Mouse (Mus musculus) spleen, adult 2 months (tissue): ENCODE measurements around the gene H2-M5. TPM values are rescaled to one million over a fixed set of nuclear protein-coding genes. Genes with fewer than 3 reads are reported as not detected.

Experiments used
- DNase-seq, 2 experiments: peaks; one replicate each; pipeline versions ENCODE4 v3.0.0 to v3.0.0-alpha.2; 2012 to 2021; ENCODE audit warnings: low spot score in 2 of 2, low read depth in 1 of 2
- H3K27ac ChIP-seq: fragments of 200-500 bp; 2 replicates; pipeline ENCODE4 v1.5.1; 2012; ENCODE audit warnings: low read length, inconsistent platforms; ENCODE audit not compliant: insufficient read depth
- H3K27me3 ChIP-seq: fragments of 200-500 bp; 2 replicates; pipeline ENCODE4 v1.6.1; 2012; ENCODE audit warnings: mild to moderate bottlenecking, moderate library complexity, low read length, inconsistent platforms; ENCODE audit not compliant: control insufficient read depth, insufficient read depth
- H3K36me3 ChIP-seq: fragments of 200-500 bp; 2 replicates; pipeline ENCODE4 v1.6.1; 2012; ENCODE audit warnings: mild to moderate bottlenecking, low read length, inconsistent platforms; ENCODE audit not compliant: control insufficient read depth, insufficient read depth
- H3K4me1 ChIP-seq: fragments of 200-500 bp; 2 replicates; pipeline ENCODE4 v1.6.1; 2011; ENCODE audit warnings: inconsistent platforms; ENCODE audit not compliant: control insufficient read depth, insufficient read depth, insufficient read length
- H3K4me3 ChIP-seq: fragments of 200-500 bp; 2 replicates; pipeline ENCODE4 v1.5.1; 2011; ENCODE audit warnings: mild to moderate bottlenecking, inconsistent platforms; ENCODE audit not compliant: insufficient read depth, insufficient read length; ENCODE audit errors: extremely low read depth
- CTCF ChIP-seq: fragments of 200-500 bp; IDR thresholded peaks from 2 replicates; pipeline ENCODE4 v1.5.1; 2011; ENCODE audit warnings: mild to moderate bottlenecking, inconsistent platforms; ENCODE audit not compliant: insufficient read depth, insufficient read length, insufficient replicate concordance; ENCODE audit errors: extremely low read depth
- POLR2A ChIP-seq: fragments of 200-500 bp; IDR thresholded peaks from 2 replicates; pipeline ENCODE4 v1.6.1; 2011; ENCODE audit warnings: low read depth, low read length, inconsistent platforms
- WGBS: fragments of 180-500 bp; shearing (Covaris S2); methylation state at CpG from one replicate; pipeline ENCODE4 v1.1.7; 2018; 5-methylcytosine and 5-hydroxymethylcytosine counted together
- polyA plus RNA-seq: library from polyadenylated mRNA; depleted of rRNA; stranded (reverse); fragments of >200 nt; gene quantifications from 2 replicates; pipeline ENCODE4 v1.2.3, GENCODE M21; 2012; rRNA removed

Gene H2-M5
- polyA plus RNA-seq, 1 experiment, result 0.48 TPM

GRCm38 (mm10) chr17:36948286-36948685 is 41.1 kb downstream of the H2-M5 start:
- no peak for DNase-seq
- no peak overlapping the region for H3K4me3 ChIP-seq
- H3K36me3 ChIP-seq, result peaks cover 12% of the 10 kb centered on the region
- peaks cover 3% of the 10 kb centered on the region; the same call in 1 of the 2 replicates for H3K4me1 ChIP-seq
- H3K27me3 ChIP-seq, result peaks cover 1% of the 10 kb centered on the region; the same call in 1 of the 2 replicates
- no peak overlapping the region for H3K27ac ChIP-seq
- WGBS, result 93% methylated on average over 1 of the region's 1 CpGs
- TF ChIP-seq CTCF, result no peak
- no peak for TF ChIP-seq POLR2A

DNA sequence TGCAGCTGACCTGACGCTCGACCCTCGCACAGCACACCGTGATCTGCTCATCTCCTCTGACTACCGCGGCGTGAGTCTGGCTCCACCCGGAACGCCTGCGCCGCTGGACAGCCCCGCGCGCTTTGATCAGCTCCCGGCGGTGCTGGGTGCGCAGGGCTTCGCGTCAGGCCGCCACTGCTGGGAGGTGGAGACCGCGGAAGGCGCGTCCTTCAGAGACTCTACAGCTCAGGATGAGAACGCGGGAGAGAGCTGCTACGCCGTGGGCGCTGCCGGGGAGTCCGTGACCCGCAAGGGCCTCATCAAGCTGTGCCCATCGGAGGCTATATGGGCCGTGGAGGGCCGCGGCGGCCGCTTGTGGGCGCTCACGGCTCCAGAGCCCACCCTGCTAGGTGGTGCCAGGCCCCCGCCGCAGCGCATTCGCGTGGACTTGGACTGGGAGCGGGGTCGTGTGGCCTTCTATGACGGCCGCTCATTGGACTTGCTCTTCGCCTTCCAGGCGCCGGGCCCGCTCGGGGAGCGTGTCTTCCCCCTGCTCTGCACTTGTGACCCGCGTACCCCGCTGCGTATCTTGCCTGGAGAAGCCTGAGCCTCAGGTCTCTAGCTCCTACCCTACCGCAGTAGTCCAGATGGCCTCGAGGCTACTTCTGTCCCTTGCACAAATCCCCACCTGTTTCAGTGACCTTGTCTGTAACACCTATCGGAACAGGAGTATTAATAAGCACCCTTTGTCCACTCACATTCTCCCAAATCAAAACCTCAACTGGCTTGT is 42.1 kb downstream of the H2-M5 start:
- Histone ChIP-seq H3K36me3 (peaks cover 12% of the 10 kb centered on the region), H3K4me1 (peaks cover 3% of the 10 kb centered on the region; the same call in 1 of the 2 replicates), H3K4me3 (peak overlapping the region; percentile 36), H3K27me3 (peaks cover 6% of the 10 kb centered on the region), H3K27ac (no peak overlapping the region)
- TF ChIP-seq CTCF, result no peak
- TF ChIP-seq POLR2A, result no peak
- peak in 1 of 2 experiments; percentile 18 for DNase-seq
- WGBS, result 3% methylated on average over 62 of the region's 62 CpGs

DNA sequence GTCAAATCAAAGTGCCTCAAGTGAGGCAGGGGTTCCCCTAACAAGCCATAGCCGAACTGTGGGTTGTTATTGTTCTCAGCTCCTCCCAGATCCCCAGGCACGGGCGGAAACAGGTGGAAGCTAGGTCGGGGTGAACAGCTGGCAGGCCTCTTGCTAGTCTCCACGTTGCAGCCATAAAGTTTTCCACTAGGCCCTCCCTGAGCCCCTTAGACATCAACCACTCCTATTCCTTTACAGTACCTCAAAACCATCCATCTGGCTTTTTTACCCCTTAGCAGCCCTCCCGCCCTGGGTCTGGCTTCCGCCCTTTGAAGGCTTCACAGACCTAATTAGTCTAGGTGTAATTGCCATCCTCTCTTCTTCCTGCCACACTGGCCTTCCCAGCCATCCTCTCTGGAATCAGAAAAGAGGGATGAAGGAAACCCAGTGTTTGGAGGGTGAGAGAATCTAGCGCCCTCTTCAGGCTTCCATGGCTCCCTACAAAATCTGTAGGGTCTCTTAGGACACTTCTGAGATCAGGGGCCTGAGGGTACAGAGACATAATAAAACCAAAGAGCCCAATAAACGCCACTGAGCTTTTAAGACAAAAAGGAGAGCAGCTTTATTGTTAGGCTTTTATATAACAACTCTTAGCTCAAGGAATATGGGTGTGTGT is 45.1 kb downstream of the H2-M5 start:
- H3K27me3 ChIP-seq, result peaks cover 6% of the 10 kb centered on the region
- peaks cover 7% of the 10 kb centered on the region for H3K36me3 ChIP-seq
- TF ChIP-seq CTCF, result no peak
- H3K4me1 ChIP-seq, result peaks cover 3% of the 10 kb centered on the region; the same call in 1 of the 2 replicates
- no peak overlapping the region for H3K4me3 ChIP-seq
- no peak overlapping the region for H3K27ac ChIP-seq
- 23% methylated on average over 9 of the region's 9 CpGs for WGBS
- no peak for DNase-seq

DNA sequence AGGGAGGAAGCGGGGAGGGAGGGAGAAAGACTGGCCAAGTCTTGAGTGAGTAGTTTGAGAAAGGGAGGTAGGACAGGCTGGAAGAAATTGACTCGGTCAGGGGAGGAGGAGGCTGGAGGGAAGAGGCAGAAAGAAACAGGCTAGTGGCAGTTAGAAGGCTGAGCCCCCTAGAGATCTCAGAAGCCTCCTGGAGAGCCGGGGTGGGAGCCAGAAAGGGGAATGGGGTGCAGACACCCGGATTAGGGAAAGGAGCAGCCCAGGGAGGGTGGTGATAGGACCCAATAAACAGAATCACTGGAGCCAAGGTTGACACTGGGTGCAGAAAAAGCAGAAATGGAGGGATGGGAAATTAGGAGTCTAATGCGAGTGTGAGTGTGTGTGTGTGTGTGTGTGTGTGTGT is 45.6 kb downstream of the H2-M5 start:
- Histone ChIP-seq H3K36me3 (peaks cover 1% of the 10 kb centered on the region; the same call in 1 of the 2 replicates), H3K27me3 (peaks cover 6% of the 10 kb centered on the region), H3K4me1 (peaks cover 3% of the 10 kb centered on the region; the same call in 1 of the 2 replicates), H3K27ac (no peak overlapping the region), H3K4me3 (no peak overlapping the region)
- DNase-seq, result no peak
- WGBS, result 12% methylated on average over 5 of the region's 5 CpGs
- TF ChIP-seq CTCF (no peak), POLR2A (no peak)

- H3K27me3 ChIP-seq, result peaks cover 6% of the 10 kb centered on the region
- no peaks in the 10 kb centered on the region for H3K36me3 ChIP-seq
These were observed 46.4 kb downstream of the H2-M5 start, which contains the start of gene Rnf39 for GRCm38 (mm10) chr17:36942791-36943471. TSS of gene Rnf39 (plus strand) at chr17:36942918.

DNA sequence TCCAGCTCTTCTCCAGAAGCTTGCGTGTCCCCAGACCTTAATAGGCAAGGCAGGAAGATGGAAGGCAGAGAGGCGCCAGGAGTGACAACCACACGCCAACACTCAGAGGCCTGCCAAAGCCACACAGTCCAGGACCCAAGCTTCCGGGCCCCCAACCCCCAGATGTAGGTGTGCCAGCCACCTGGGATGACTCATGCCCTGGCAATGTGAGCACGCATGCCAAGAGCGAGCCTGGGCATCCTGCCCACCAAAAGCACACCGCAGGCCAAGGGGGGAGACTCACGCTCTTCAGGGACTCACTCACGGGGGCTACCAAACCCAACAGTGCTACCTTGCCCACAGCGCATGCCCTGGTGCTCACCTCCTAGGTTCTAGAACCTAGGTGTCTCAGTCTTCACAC is 46.9 kb downstream of the H2-M5 start:
- H3K27ac ChIP-seq, result no peak overlapping the region
- H3K4me3 ChIP-seq, result no peak overlapping the region
- H3K4me1 ChIP-seq, result peaks cover 3% of the 10 kb centered on the region; the same call in 1 of the 2 replicates
- peaks cover 6% of the 10 kb centered on the region for H3K27me3 ChIP-seq
- 10% methylated on average over 10 of the region's 10 CpGs for WGBS
- H3K36me3 ChIP-seq, result no peaks in the 10 kb centered on the region
- DNase-seq, result no peak
- no peak for TF ChIP-seq CTCF
- TF ChIP-seq POLR2A, result no peak

More at GRCm38 (mm10) chr17:36942791-36943471, 46.4 kb downstream of the H2-M5 start, which contains the start of gene Rnf39:
- peak within 1 kb of the TSS; percentile 11; the same call in 1 of the 2 replicates for H3K4me3 ChIP-seq
- no peak within 1 kb of the TSS for H3K27ac ChIP-seq
- TF ChIP-seq POLR2A (no peak), CTCF (no peak)
- peaks cover 3% of the 10 kb centered on the region; the same call in 1 of the 2 replicates for H3K4me1 ChIP-seq
- 3% methylated on average over 56 of the region's 59 CpGs for WGBS
- DNase-seq, result no peak

GRCm38 (mm10) chr17:36938056-36938455 is 51.3 kb downstream of the H2-M5 start:
- Histone ChIP-seq H3K36me3 (no peaks in the 10 kb centered on the region), H3K4me1 (no peaks in the 10 kb centered on the region), H3K4me3 (no peak overlapping the region), H3K27me3 (peaks cover 3% of the 10 kb centered on the region), H3K27ac (no peak overlapping the region)
- 84% methylated on average over 2 of the region's 2 CpGs for WGBS
- no peak for DNase-seq
- TF ChIP-seq CTCF (no peak), POLR2A (no peak)

Other genes with a start within 250 kb of the H2-M5 start
- not detected in 2 replicates for gene H2-M10.5, start 216.6 kb downstream of the H2-M5 start, polyA plus RNA-seq
- gene H2-M10.6, start 177.4 kb downstream of the H2-M5 start, polyA plus RNA-seq, result not detected in 2 replicates
- 50.6 and 55.6 TPM in 2 replicates for gene Trim26, start 152.4 kb downstream of the H2-M5 start, polyA plus RNA-seq
- gene Trim15, start 122.3 kb downstream of the H2-M5 start, polyA plus RNA-seq, result 0.04 and 0.05 TPM in 2 replicates
- gene Trim10, start 120.0 kb downstream of the H2-M5 start, polyA plus RNA-seq, result 16.8 and 37.0 TPM in 2 replicates
- gene Trim40, start 99.4 kb downstream of the H2-M5 start, polyA plus RNA-seq, result 0.19 TPM in 1 of 2 replicates, not detected in the other
- not detected in 2 replicates for gene Trim31, start 91.4 kb downstream of the H2-M5 start, polyA plus RNA-seq
- gene Rnf39, start 46.6 kb downstream of the H2-M5 start, polyA plus RNA-seq, result 0.20 and 0.23 TPM in 2 replicates
- gene Ppp1r11, start 37.8 kb downstream of the H2-M5 start, polyA plus RNA-seq, result 36.3 and 36.9 TPM in 2 replicates
- gene Znrd1, start 31.0 kb downstream of the H2-M5 start, polyA plus RNA-seq, result 19.0 and 23.5 TPM in 2 replicates
- 0.31 and 0.57 TPM in 2 replicates for gene Znrd1as, start 30.9 kb downstream of the H2-M5 start, polyA plus RNA-seq
- gene 2410137M14Rik, start 8.3 kb downstream of the H2-M5 start, polyA plus RNA-seq, result not detected in 2 replicates
- 0.62 and 0.75 TPM in 2 replicates for gene Zfp57, start 11.6 kb upstream of the H2-M5 start, polyA plus RNA-seq
- not detected in 2 replicates for gene Mog, start 33.9 kb upstream of the H2-M5 start, polyA plus RNA-seq
- 28.7 and 29.7 TPM in 2 replicates for gene Gabbr1, start 56.4 kb upstream of the H2-M5 start, polyA plus RNA-seq
- gene Olfr90, start 99.0 kb upstream of the H2-M5 start, polyA plus RNA-seq, result 0.14 TPM in 1 of 2 replicates, not detected in the other
- not detected in 2 replicates for gene Olfr91, start 108.7 kb upstream of the H2-M5 start, polyA plus RNA-seq
- not detected in 2 replicates for gene Olfr92, start 130.6 kb upstream of the H2-M5 start, polyA plus RNA-seq
- gene Olfr93, start 172.0 kb upstream of the H2-M5 start, polyA plus RNA-seq, result not detected in 2 replicates
- gene Ubd, start 204.4 kb upstream of the H2-M5 start, polyA plus RNA-seq, result 1.1 and 1.5 TPM in 2 replicates
- gene Olfr94, start 211.5 kb upstream of the H2-M5 start, polyA plus RNA-seq, result not detected in 2 replicates
- not detected in 2 replicates for gene Olfr95, start 223.6 kb upstream of the H2-M5 start, polyA plus RNA-seq
- gene Olfr96, start 230.6 kb upstream of the H2-M5 start, polyA plus RNA-seq, result not detected in 2 replicates
- gene Olfr97, start 247.8 kb upstream of the H2-M5 start, polyA plus RNA-seq, result not detected in 2 replicates